Mouse (Mus musculus): ENCODE data around the gene Per2.
A peak's percentile ranks its signal among the peaks of the same experiment; 100 is the strongest.
"Not testable (repeated sequence)": the region's sequence is repeated elsewhere in the genome, so short reads cannot be mapped to it uniquely, and the experiment has no call there.

Gene Per2

DNA sequence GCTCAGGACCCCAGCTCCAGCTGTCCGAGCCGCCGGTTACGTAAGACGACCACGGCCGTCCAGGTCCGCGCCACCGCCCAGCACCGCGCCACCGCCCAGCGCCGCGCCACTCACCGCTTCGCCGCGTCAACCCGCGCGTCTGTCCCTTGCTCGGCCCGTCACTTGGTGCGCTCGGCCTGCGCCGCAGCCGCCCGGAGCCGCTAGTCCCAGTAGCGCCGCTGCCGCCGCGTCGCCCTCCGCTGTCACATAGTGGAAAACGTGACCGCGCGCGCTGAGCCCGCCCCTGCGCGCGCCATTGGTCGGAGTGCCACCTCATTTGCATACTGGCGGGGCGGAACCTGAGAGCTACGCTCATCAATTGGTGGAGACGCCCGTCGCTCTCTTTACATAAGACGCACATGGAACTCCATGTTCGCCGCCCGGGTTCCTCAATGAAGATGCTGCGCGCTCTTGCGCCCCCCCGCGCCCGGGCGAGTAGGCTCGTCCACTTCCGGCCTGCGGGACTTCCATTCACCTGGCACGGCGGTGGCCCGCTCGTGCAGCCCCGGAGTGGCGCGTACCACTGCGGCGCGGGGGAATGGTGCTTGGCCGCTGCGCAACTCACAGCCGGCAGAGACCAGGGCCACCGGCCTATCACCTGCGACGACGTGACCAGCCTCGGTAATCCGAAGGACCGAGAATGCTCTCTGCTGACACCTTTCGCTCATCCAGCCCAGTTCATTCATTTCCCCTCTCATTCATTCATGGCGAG lies at the start of gene Per2:
Per2 (minus strand) TSS at position 266 of the 751 bp plus-strand sequence.
- DNase-seq, result peak; percentile 100

DNA sequence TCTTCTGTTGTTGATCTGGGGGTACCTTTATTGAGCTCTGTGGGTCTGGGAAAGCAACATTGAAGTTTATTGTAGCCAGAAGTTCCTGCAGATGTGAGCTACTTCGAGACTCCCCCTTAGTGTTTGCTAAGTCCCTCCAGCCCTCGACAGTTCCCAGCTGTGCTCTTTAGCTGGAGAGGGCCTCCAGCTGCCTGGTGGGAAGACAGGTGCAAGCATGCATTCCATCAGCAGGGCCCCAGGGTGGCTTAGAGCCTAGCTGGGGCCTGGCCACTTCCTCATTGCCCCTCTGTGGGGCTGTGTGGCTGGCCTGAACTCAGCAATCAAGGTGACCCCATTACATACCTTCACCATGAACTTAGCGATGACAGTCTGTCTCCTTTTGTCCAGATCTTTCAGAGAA lies 45.5 kb upstream of the Per2 start:
- DNase-seq, result no peak

DNA sequence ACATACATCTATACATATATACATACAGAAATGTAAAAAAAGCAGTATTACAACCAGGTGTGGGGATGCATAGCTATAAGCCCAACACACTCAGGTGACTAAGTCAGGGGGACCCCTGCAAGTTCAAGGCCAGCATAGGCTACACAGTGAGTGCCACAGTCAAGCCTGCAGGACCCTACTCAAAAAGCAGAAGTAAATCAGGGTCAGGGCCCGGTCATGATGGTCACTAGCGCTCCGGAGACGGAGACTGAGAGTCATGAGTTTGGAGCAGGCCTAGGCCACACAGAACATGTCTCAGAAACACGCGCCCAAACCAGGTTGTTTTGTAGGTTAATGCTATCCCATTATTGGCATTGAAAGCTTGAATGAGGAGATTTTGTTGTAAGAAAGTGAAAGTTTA lies 39.5 kb upstream of the Per2 start:
- DNase-seq, result no peak

GRCm38 (mm10) chr1:91495321-91495720 lies 36.2 kb upstream of the Per2 start:
- DNase-seq, result no peak

DNA sequence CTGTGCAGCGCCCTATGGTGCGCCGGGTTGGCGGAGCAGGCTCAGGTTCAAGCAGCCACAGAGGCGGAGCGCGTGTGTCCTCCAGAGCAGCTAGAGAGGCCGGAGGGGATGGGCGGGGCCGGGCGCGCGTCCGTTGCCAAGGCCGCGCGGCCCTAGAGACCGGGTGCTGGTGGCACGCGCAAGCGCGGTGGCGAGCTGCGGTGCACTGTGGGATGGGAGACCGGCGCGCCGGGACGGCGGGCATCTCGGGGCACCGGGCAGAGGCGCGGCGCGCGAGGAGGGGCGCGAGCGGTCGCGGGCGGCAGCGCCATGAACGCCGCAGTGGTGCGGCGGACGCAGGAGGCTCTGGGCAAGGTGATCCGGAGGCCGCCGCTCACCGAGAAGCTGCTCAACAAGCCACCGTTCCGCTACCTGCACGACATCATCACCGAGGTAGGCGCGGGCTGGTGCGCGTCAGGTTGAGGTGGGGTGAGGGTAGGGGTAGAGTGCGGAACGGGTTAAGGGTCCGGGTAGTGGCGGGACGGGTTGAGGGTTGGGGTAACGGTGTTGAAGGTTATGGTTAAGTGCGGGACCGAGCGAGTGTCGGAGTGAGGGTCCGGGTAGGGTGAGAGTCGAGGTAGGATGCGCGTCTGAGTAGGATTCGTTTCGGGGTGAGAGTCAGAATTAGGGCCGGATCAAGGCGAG lies 35.5 kb upstream of the Per2 start, which contains the start of gene Traf3ip1:
Traf3ip1 (plus strand) TSS at position 191 of the 684 bp plus-strand sequence.
- DNase-seq, result peak; percentile 94 to 97

GRCm38 (mm10) chr1:91493938-91494337 lies 34.8 kb upstream of the Per2 start:
- peak in 1 of 2 experiments; percentile 18 for DNase-seq

- no peak for DNase-seq
These were observed 33.6 kb upstream of the Per2 start for GRCm38 (mm10) chr1:91492740-91493139.

DNA sequence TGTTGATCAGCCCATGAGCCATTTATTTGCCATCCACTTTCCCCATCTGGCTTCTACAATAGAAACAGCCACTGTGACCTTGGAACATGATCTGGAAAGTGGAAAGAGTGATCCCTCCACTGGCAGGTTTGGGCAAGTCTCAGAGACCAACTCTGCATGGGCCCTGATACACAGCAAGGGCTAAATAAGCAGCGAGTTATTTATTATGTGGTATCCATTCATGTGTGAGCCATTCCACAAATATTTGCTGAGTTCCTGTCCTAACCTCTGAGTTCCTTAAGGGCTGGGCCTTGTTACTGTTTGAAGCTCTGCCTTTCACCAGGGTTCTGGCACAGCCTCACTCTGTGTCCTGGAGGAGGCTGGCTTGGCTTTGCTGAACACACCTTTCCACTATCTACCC lies 31.2 kb upstream of the Per2 start:
- DNase-seq, result no peak

- DNase-seq, result no peak
These were observed 27.0 kb upstream of the Per2 start for GRCm38 (mm10) chr1:91486165-91486564.

DNA sequence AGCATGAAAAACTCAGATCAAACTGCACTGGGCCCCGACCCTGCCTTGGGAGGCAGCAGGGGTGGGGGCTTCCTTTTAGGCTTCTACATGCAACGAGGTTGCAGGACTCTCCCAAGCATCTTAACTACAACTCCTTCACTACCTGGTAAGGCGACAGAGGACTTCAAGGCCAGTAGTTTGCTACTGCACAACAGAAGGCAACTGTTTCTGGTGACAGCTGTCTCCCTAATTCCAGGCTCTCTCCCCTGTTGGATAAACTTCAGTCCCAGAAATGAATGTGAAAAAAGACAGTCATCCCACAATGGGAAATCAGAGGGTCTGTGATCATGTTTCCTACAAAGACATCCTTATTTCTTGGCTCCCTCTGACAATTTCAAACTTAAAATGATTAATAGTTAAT lies 26.3 kb upstream of the Per2 start:
- no peak for DNase-seq

GRCm38 (mm10) chr1:91484011-91484346 lies 24.9 kb upstream of the Per2 start:
- no peak for DNase-seq

GRCm38 (mm10) chr1:91483304-91484010 lies 24.3 kb upstream of the Per2 start:
- peak; percentile 86 for DNase-seq

GRCm38 (mm10) chr1:91482616-91483211 lies 23.6 kb upstream of the Per2 start:
- DNase-seq, result no peak

- no peak for DNase-seq
These were observed 19.8 kb upstream of the Per2 start for GRCm38 (mm10) chr1:91478958-91479357.

DNA sequence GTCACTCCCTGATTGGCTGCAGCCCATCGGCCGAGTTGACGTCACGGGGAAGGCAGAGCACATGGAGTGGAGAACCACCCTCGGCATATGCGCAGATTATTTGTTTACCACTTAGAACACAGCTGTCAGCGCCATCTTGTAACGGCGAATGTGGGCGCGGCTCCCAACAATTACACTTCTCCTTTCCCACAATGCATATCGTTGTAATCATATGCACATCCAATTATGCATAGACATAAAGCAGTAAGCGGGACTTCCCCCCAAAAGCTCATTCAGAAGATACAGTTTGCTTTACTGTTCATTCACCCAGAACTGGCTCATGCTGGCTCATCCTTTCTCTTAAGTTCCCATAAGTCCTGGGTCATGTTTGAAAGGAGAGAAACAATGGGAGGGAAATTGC lies 19.0 kb upstream of the Per2 start:
- DNase-seq, result not testable (repeated sequence)

GRCm38 (mm10) chr1:91469888-91470419 lies 10.8 kb upstream of the Per2 start:
- no peak for DNase-seq

- DNase-seq, result no peak
These were observed 7.1 kb upstream of the Per2 start for GRCm38 (mm10) chr1:91466186-91466585.

- no peak for DNase-seq
These were observed 6.1 kb upstream of the Per2 start for GRCm38 (mm10) chr1:91465244-91465643.

GRCm38 (mm10) chr1:91464436-91464835 lies 5.3 kb upstream of the Per2 start:
- DNase-seq, result no peak

DNA sequence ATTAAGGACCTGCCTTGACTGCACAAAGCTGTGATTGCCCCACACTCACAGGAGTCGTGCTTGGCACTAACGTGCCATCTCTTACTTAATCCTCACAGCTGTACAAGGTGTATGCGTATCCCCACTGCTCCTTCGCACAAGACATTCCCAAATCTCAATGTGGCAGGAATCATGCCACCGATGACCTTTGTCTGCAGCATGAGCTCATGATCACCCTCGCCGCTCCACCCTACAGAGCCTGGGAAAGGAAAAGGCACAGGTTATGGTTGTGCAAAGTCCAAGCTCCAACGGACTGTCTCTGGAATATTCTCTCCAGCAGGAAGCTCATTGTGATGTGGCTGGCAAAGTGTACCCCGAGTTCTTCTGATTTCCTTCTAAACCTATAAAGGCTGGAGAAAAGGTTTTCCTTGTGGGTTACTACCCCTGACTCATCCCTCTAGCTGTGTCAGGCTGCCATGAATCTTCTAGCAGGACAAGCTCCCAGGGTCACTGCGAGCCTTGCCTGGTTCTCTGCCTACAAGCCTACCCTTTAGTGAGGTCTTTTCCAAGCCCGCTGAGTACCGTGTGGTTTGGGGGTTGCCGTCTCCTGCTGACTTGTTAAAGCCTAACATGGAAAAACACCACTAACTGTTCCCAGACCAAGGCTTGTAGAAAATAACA lies 4.3 kb upstream of the Per2 start:
- DNase-seq, result no peak

DNA sequence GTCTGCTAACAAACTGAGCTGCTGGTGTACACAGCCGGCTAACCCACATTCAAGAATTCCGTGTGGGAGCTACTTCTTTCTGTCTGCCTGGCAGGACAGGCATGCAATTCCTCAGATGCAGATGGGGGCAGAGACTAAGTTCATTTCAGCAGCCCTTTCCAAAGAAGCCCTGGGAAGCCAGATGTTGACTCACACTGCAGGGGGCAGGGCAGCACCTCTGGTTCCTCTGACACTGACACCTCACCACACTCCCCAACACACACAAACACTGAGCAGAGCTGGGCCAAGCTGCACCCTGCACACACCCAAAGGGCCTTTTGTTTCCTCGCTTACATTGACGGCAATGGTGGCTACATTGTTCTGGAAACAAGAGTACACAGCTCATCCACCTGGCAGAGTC lies 1.4 kb upstream of the Per2 start:
- DNase-seq, result no peak

DNA sequence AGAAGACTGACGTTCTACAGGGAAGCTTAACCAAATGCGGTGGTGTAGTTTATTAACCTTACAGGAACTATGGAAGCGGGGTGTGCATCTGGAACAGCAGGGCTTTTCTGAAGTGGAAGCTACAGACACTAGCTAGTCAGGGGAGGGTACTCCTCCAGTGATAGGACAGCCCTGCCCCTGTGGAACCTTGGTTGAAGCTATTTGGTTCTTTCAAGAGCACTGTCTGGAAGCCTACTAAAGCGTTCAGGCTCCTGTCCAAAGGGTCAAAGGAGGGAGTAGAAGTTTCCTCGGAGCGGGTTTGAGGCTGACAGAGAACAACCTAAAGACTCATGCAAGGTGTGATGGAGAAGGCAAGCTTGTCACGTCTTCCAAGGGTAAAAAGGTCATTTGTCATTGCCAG lies 945 bp upstream of the Per2 start:
- no peak for DNase-seq

All from cerebellum, postnatal 36 days (tissue).